Mouse (Mus musculus) brain, embryonic 14.5 days (tissue): ENCODE results near the gene L3mbtl4.

Source experiments
- CTCF ChIP-seq: fragments of 200-500 bp; IDR thresholded peaks from 2 replicates; pipeline ENCODE4 v1.5.1; 2012; ENCODE audit warnings: inconsistent platforms, mild to moderate bottlenecking, moderate library complexity, borderline replicate concordance; ENCODE audit not compliant: insufficient read depth, insufficient read length; ENCODE audit errors: extremely low read depth
- POLR2A ChIP-seq: fragments of 200-500 bp; IDR thresholded peaks from 2 replicates; pipeline ENCODE4 v1.6.1; 2012; ENCODE audit warnings: mild to moderate bottlenecking, inconsistent platforms, borderline replicate concordance; ENCODE audit not compliant: poor library complexity, insufficient read depth, insufficient read length, severe bottlenecking; ENCODE audit errors: extremely low read depth

DNA sequence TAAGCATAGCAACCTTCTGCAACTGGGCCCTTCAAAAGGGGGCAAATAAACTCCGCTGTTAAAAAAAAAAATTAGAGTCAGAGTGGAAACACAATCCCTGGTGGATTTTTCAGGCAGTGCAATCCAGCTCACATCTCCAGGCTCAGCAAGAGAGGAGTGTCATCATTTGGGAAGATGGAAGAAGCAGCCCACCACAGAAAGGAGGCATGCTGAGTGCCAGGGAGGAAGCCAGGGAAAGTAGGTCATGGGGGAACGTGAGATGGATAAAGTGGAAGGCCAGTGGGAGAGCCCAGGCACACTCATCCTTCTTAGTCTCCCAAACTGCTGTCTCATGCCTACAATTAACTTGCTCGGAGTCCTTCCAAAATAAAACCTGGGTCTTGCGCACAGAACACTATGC, 496.0 kb downstream of the L3mbtl4 start:
- no peak for TF ChIP-seq CTCF
- TF ChIP-seq POLR2A = no peak
